Mouse (Mus musculus): ENCODE data around the gene Slc4a1. TPM values are rescaled to one million over a fixed set of nuclear protein-coding genes. Genes with fewer than 3 reads are reported as not detected.

Gene Slc4a1
- total and polyA plus RNA-seq, 2 experiments from 2014 or later: 0.24 to 0.68 TPM

- TF ChIP-seq CTCF (IDR thresholded peaks at IDR 0.05; ENCODE audit: low read depth): no peak
- Histone ChIP-seq H3K9ac (peak overlapping the region; percentile 76; the same call in 1 of the 2 replicates), H3K9me3 (ENCODE audit: low read length) (no peaks in the 10 kb centered on the region), H3K36me3 (ENCODE audit: insufficient read depth) (peaks cover 33% of the 10 kb centered on the region), H3K27me3 (ENCODE audit: insufficient read depth, low read length) (no peaks in the 10 kb centered on the region), H3K27ac (ENCODE audit: low read depth, low read length) (no peak overlapping the region), H3K4me3 (ENCODE audit: low read depth, low read length) (no peak overlapping the region; the same call in 1 of the 2 replicates), H3K4me2 (ENCODE audit: low read depth) (peak overlapping the region; percentile 97; the same call in 1 of the 2 replicates), H3K4me1 (ENCODE audit: insufficient read depth) (peaks cover 10% of the 10 kb centered on the region; the same call in 1 of the 2 replicates)
- ATAC-seq (no peak), DNase-seq (no peak)
- 86% methylated on average over 11 of the region's 11 CpGs for WGBS
Observed at GRCm38 (mm10) chr11:102405544-102406285, 39.7 kb upstream of the Slc4a1 start.

GRCm38 (mm10) chr11:102404161-102405010, 38.4 kb upstream of the Slc4a1 start:
- Histone ChIP-seq H3K27ac (ENCODE audit: low read depth, low read length) (no peak overlapping the region), H3K27me3 (ENCODE audit: insufficient read depth, low read length) (no peaks in the 10 kb centered on the region), H3K36me3 (ENCODE audit: insufficient read depth) (peaks cover 44% of the 10 kb centered on the region), H3K4me2 (ENCODE audit: low read depth) (no peak overlapping the region), H3K4me1 (ENCODE audit: insufficient read depth) (peaks cover 10% of the 10 kb centered on the region; the same call in 1 of the 2 replicates), H3K4me3 (ENCODE audit: low read depth, low read length) (no peak overlapping the region), H3K9me3 (ENCODE audit: low read length) (no peaks in the 10 kb centered on the region), H3K9ac (no peak overlapping the region)
- no peak for TF ChIP-seq CTCF (IDR thresholded peaks at IDR 0.05; ENCODE audit: low read depth)
- 85% methylated on average over 18 of the region's 18 CpGs for WGBS
- ATAC-seq (no peak), DNase-seq (no peak)

- no peak overlapping the region for H3K4me3 ChIP-seq (ENCODE audit: low read depth, low read length)
- H3K9ac ChIP-seq: no peak overlapping the region
- ATAC-seq (no peak), DNase-seq (no peak)
- TF ChIP-seq CTCF (IDR thresholded peaks at IDR 0.05; ENCODE audit: low read depth): no peak
- WGBS: 95% methylated on average over 11 of the region's 11 CpGs
- H3K9me3 ChIP-seq (ENCODE audit: low read length): no peaks in the 10 kb centered on the region
- H3K4me1 ChIP-seq (ENCODE audit: insufficient read depth): peaks cover 10% of the 10 kb centered on the region; the same call in 1 of the 2 replicates
- peaks cover 51% of the 10 kb centered on the region for H3K36me3 ChIP-seq (ENCODE audit: insufficient read depth)
- H3K4me2 ChIP-seq (ENCODE audit: low read depth): no peak overlapping the region
- H3K27ac ChIP-seq (ENCODE audit: low read depth, low read length): no peak overlapping the region
- H3K27me3 ChIP-seq (ENCODE audit: insufficient read depth, low read length): no peaks in the 10 kb centered on the region
Observed at GRCm38 (mm10) chr11:102403657-102404056, 37.7 kb upstream of the Slc4a1 start.

- Histone ChIP-seq H3K9ac (no peak overlapping the region), H3K36me3 (ENCODE audit: insufficient read depth) (peaks cover 57% of the 10 kb centered on the region), H3K27me3 (ENCODE audit: insufficient read depth, low read length) (no peaks in the 10 kb centered on the region), H3K4me1 (ENCODE audit: insufficient read depth) (peaks cover 12% of the 10 kb centered on the region; the same call in 1 of the 2 replicates), H3K4me2 (ENCODE audit: low read depth) (no peak overlapping the region), H3K4me3 (ENCODE audit: low read depth, low read length) (no peak overlapping the region), H3K9me3 (ENCODE audit: low read length) (no peaks in the 10 kb centered on the region), H3K27ac (ENCODE audit: low read depth, low read length) (no peak overlapping the region)
- ATAC-seq: no peak
- no peak for DNase-seq
- WGBS: 61% methylated on average over 12 of the region's 12 CpGs
- no peak for TF ChIP-seq CTCF (IDR thresholded peaks at IDR 0.05; ENCODE audit: low read depth)
Observed at GRCm38 (mm10) chr11:102401898-102402500, 36.0 kb upstream of the Slc4a1 start.

GRCm38 (mm10) chr11:102400513-102401084, 34.6 kb upstream of the Slc4a1 start:
- peaks cover 15% of the 10 kb centered on the region for H3K4me1 ChIP-seq (ENCODE audit: insufficient read depth)
- no peak for TF ChIP-seq CTCF (IDR thresholded peaks at IDR 0.05; ENCODE audit: low read depth)
- H3K9me3 ChIP-seq (ENCODE audit: low read length): no peaks in the 10 kb centered on the region
- H3K9ac ChIP-seq: no peak overlapping the region
- no peak overlapping the region for H3K4me2 ChIP-seq (ENCODE audit: low read depth)
- DNase-seq (no peak), ATAC-seq (no peak)
- WGBS: 34% methylated on average over 12 of the region's 12 CpGs
- no peak overlapping the region for H3K4me3 ChIP-seq (ENCODE audit: low read depth, low read length)
- H3K36me3 ChIP-seq (ENCODE audit: insufficient read depth): peaks cover 57% of the 10 kb centered on the region
- no peaks in the 10 kb centered on the region for H3K27me3 ChIP-seq (ENCODE audit: insufficient read depth, low read length)
- no peak overlapping the region for H3K27ac ChIP-seq (ENCODE audit: low read depth, low read length)

GRCm38 (mm10) chr11:102399610-102400072, 33.6 kb upstream of the Slc4a1 start:
- no peak for ATAC-seq
- Histone ChIP-seq H3K9ac (no peak overlapping the region), H3K27me3 (ENCODE audit: insufficient read depth, low read length) (no peaks in the 10 kb centered on the region), H3K4me3 (ENCODE audit: low read depth, low read length) (no peak overlapping the region), H3K4me1 (ENCODE audit: insufficient read depth) (peaks cover 25% of the 10 kb centered on the region), H3K9me3 (ENCODE audit: low read length) (no peaks in the 10 kb centered on the region), H3K36me3 (ENCODE audit: insufficient read depth) (peaks cover 57% of the 10 kb centered on the region), H3K4me2 (ENCODE audit: low read depth) (no peak overlapping the region), H3K27ac (ENCODE audit: low read depth, low read length) (no peak overlapping the region)
- TF ChIP-seq CTCF (IDR thresholded peaks at IDR 0.05; ENCODE audit: low read depth): no peak
- peak; percentile 41 for DNase-seq
- WGBS: 16% methylated on average over 34 of the region's 34 CpGs

Measured in forebrain, postnatal 0 days (tissue).